Mouse (Mus musculus) ES-E14 (cell line): Measurements from ENCODE around the gene Sulf2.

Experiments used
- CHD2 ChIP-seq: IDR thresholded peaks from 2 replicates; pipeline ENCODE4 v1.6.1; 2014; ENCODE audit warnings: mild to moderate bottlenecking, low read depth, low read length, inconsistent platforms
- HCFC1 ChIP-seq: IDR thresholded peaks from 2 replicates; pipeline ENCODE4 v1.6.1; 2012; ENCODE audit warnings: low read length, inconsistent platforms, borderline replicate concordance; ENCODE audit not compliant: insufficient read depth
- MAFK ChIP-seq: IDR thresholded peaks from 2 replicates; pipeline ENCODE4 v1.6.1; 2014; ENCODE audit warnings: mild to moderate bottlenecking, low read depth, low read length, inconsistent platforms; ENCODE audit not compliant: insufficient read depth
- ZC3H11A ChIP-seq: IDR thresholded peaks from 2 replicates; pipeline ENCODE4 v1.6.1; 2012; ENCODE audit warnings: low read depth, mild to moderate bottlenecking, inconsistent platforms, low read length, borderline replicate concordance

DNA sequence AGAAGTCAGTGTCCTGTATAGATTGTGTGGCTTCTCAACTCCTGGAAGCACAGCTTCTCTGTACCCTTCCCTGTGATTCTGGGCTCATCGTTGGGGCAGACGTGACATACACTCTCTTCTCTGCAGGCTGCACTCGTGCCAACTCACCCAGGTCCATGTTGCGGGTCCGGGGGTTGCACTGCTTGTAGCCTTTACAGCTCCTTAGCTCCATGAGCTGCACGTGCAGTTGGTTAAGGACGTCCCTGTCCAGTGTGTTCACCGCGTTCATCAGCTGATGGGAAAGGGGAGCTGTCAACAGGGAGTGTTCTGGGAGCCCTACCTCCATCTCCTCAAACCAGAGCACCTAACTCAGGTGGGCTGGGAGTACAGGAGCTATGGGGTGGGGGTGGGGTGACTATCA lies 78.1 kb downstream of the Sulf2 start:
- TF ChIP-seq CHD2 (no peak), ZC3H11A (no peak), MAFK (no peak), HCFC1 (no peak)
